ENCODE assay signal across 9 mouse cellular contexts in the genomic region with DNA sequence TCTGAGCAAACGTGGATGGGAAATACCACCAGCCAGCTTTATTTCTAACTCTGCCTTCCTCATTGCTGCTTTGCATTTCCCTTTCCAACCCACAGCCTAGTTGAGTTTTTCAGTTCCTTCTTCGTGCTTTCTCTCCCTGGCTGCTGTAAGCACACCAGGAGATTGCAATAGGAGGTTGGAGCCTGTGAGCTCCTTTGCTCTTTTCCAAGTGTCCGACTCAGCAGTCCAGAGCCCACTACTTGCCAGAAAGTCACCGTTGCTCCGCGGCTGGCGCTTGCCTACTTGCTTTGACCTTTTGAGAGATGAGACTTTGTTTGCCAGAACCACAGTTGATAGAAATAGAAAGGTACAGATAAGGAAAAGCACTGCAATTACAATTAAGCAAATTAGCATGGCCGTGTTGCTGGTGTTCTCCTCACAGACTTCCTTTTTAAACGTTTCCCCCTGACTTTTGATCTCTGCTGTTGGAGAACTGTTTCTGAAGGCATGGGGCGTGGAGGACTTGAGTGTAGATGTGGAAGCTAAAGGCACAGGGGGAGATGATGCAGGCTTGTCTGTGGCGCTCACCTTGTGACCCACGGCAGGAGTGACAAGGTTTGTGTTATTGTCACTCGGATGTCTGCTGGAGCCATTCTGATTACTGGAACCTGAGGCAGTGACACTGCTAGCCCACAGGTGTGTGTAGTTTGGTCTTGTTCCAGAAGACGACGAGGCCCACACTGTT. TPM values are rescaled to one million over a fixed set of nuclear protein-coding genes. Genes with fewer than 3 reads are reported as not detected.
DNase-seq lines count a peak whose midpoint lies in the region; ATAC-seq and TF ChIP-seq lines count a peak whose summit lies in the region.
"Had no signal": no experiment of that assay in that cellular context is flagged by ENCODE, and none has a peak within 500 bp of the region (broad histone marks: within the 10 kb centered on the region; RNA-seq: fewer than 3 reads in every experiment).

No protein-coding gene starts in this region.

- WGBS in forebrain, embryonic 11.5 days, result 85% methylated on average over 15 of the region's 15 CpGs
- 77% methylated on average over 15 of the region's 15 CpGs for WGBS in hindbrain, postnatal 0 days

- DNase-seq in left cerebral cortex, postnatal 36 days (ENCODE audit: low spot score in 2 of 2), result peak; percentile 26 to 33
- no peak for DNase-seq in left cerebral cortex, adult 18-20 months (ENCODE audit: low spot score in 2 of 2)
- DNase-seq in brain, embryonic 14.5 days (ENCODE audit: low read depth), result peak; percentile 5
- peak; percentile 22 to 51 for DNase-seq in heart, postnatal 36 days
- peak; percentile 44 to 50 for DNase-seq in monocyte, adult 2 months (ENCODE audit: low read depth in 1 of 2, low spot score in 2 of 2)
- DNase-seq in forebrain, embryonic 11.5 days (ENCODE audit: low spot score), result no peak
- DNase-seq in embryo, embryonic 10 days (ENCODE audit: low spot score), result no peak
- DNase-seq in hindbrain, postnatal 0 days (ENCODE audit: low spot score), result no peak

- ATAC-seq in forebrain, embryonic 11.5 days (replicated peaks; ENCODE audit: low FRiP score), result no peak
- ATAC-seq in hindbrain, postnatal 0 days, result no peak

- no peak for TF ChIP-seq POLR2A in brain, embryonic 14.5 days (IDR thresholded peaks at IDR 0.05; ENCODE audit: borderline replicate concordance, extremely low read depth, insufficient read depth, insufficient read length, poor library complexity, severe bottlenecking)

- no peak for TF ChIP-seq CTCF in brain, embryonic 14.5 days (IDR thresholded peaks at IDR 0.05; ENCODE audit: borderline replicate concordance, extremely low read depth, insufficient read depth, insufficient read length)
- TF ChIP-seq CTCF in hindbrain, postnatal 0 days (IDR thresholded peaks at IDR 0.05; ENCODE audit: low read depth), result no peak

- no peak overlapping the region for H3K9ac ChIP-seq in forebrain, embryonic 11.5 days (ENCODE audit: low read length)
- no peak overlapping the region for H3K9ac ChIP-seq in hindbrain, postnatal 0 days (replicated peaks; ENCODE audit: low read length)

- H3K4me1 ChIP-seq in forebrain, embryonic 11.5 days (replicated peaks; ENCODE audit: control insufficient read depth, insufficient read depth, low read length), result no peaks in the 10 kb centered on the region
- H3K4me1 ChIP-seq in hindbrain, postnatal 0 days (ENCODE audit: insufficient read depth, low read length), result 0 out of 2 replicates have a peak, but pooled peaks cover 4% of the 10 kb centered on the region

- no peak overlapping the region for H3K4me2 ChIP-seq in forebrain, embryonic 11.5 days (ENCODE audit: low read depth, low read length, severe bottlenecking)
- H3K4me2 ChIP-seq in hindbrain, postnatal 0 days (ENCODE audit: low read depth, low read length), result no peak overlapping the region

- H3K36me3 ChIP-seq in forebrain, embryonic 11.5 days (ENCODE audit: control insufficient read depth, insufficient read depth, low read length), result no peaks in the 10 kb centered on the region
- no peaks in the 10 kb centered on the region for H3K36me3 ChIP-seq in hindbrain, postnatal 0 days (ENCODE audit: insufficient read depth, low read length)

- no peaks in the 10 kb centered on the region for H3K9me3 ChIP-seq in forebrain, embryonic 11.5 days (ENCODE audit: control insufficient read depth, low read length)
- no peaks in the 10 kb centered on the region for H3K9me3 ChIP-seq in hindbrain, postnatal 0 days (ENCODE audit: low read length)

- H3K4me3 ChIP-seq in forebrain, embryonic 11.5 days (ENCODE audit: low read depth, low read length), result no peak overlapping the region
- no peak overlapping the region for H3K4me3 ChIP-seq in hindbrain, postnatal 0 days (ENCODE audit: low read length)
- H3K4me3 ChIP-seq: myocyte had no signal

- H3K27me3 ChIP-seq in forebrain, embryonic 11.5 days (ENCODE audit: control insufficient read depth, insufficient read depth, low read length), result no peaks in the 10 kb centered on the region
- H3K27me3 ChIP-seq in hindbrain, postnatal 0 days (ENCODE audit: insufficient read depth, low read length), result no peaks in the 10 kb centered on the region

- intact Hi-C loops in left cerebral cortex, postnatal 36 days (cut with DNase I), result no loop called here
- intact Hi-C loops in heart, postnatal 36 days (cut with DNase I), result no loop called here

- no peak overlapping the region for H3K27ac ChIP-seq in forebrain, embryonic 11.5 days (ENCODE audit: low read depth, low read length)
- H3K27ac ChIP-seq in hindbrain, postnatal 0 days, result no peak overlapping the region

RNA-seq across cellular contexts. Expression of a gene that starts 3.2 kb away (rescaled TPM):
- total RNA-seq in left cerebral cortex, postnatal 36 days (2021), result not detected
- not detected for total RNA-seq in left cerebral cortex, adult 18-20 months (2021)
- polyA plus RNA-seq in brain, embryonic 14.5 days (2012; rRNA removed), result 0.03 and 0.07 TPM in 2 replicates
- under 1 TPM; 0.11 TPM for total RNA-seq in heart, postnatal 36 days (2021)
- polyA plus RNA-seq in forebrain, embryonic 11.5 days (2014; fragmentation: Nextera tagmentation; extraction: Ambion mirVana), result 0.72 and 1.3 TPM in 2 replicates
- 0.11 and 0.16 TPM in 2 replicates for total RNA-seq in hindbrain, postnatal 0 days (2014; rRNA removed)
- polyA plus RNA-seq in hindbrain, postnatal 0 days (2015; fragmentation: Nextera tagmentation; extraction: Ambion mirVana), result 0.21 and 0.54 TPM in 2 replicates

RNA-seq across cellular contexts. Expression of a gene that starts 3.2 kb away (rescaled TPM):
- 10 to 100 TPM; 13.6 to 18.8 TPM for total RNA-seq in left cerebral cortex, postnatal 36 days (2021)
- total RNA-seq in left cerebral cortex, adult 18-20 months (2021), result 10 to 100 TPM; 14.1 to 20.0 TPM
- polyA plus RNA-seq in brain, embryonic 14.5 days (2012; rRNA removed), result 2.2 and 2.4 TPM in 2 replicates
- 1 to 10 TPM; 3.1 to 3.7 TPM for total RNA-seq in heart, postnatal 36 days (2021)
- polyA plus RNA-seq in forebrain, embryonic 11.5 days (2014; fragmentation: Nextera tagmentation; extraction: Ambion mirVana), result 2.2 and 3.2 TPM in 2 replicates
- total RNA-seq in hindbrain, postnatal 0 days (2014; rRNA removed), result 2.3 and 3.0 TPM in 2 replicates
- 4.5 and 5.9 TPM in 2 replicates for polyA plus RNA-seq in hindbrain, postnatal 0 days (2015; fragmentation: Nextera tagmentation; extraction: Ambion mirVana)

RNA-seq across cellular contexts. Expression of a gene that starts 3.6 kb away (rescaled TPM):
- under 1 TPM; 0.32 to 0.63 TPM for total RNA-seq in left cerebral cortex, postnatal 36 days (2021)
- under 1 TPM; 0.59 to 0.74 TPM for total RNA-seq in left cerebral cortex, adult 18-20 months (2021)
- polyA plus RNA-seq in brain, embryonic 14.5 days (2012; rRNA removed), result 0.82 and 1.0 TPM in 2 replicates
- total RNA-seq in heart, postnatal 36 days (2021), result 1 to 10 TPM in 1 of 2 experiments, under 1 TPM in 1; 0.86 to 2.4 TPM
- polyA plus RNA-seq in forebrain, embryonic 11.5 days (2014; fragmentation: Nextera tagmentation; extraction: Ambion mirVana), result 0.21 and 0.57 TPM in 2 replicates
- not detected in 2 replicates for total RNA-seq in hindbrain, postnatal 0 days (2014; rRNA removed)
- polyA plus RNA-seq in hindbrain, postnatal 0 days (2015; fragmentation: Nextera tagmentation; extraction: Ambion mirVana), result 0.25 and 0.52 TPM in 2 replicates

RNA-seq across cellular contexts. Expression of a gene that starts 23.3 kb away (rescaled TPM):
- 100 to 1,000 TPM; 113 to 132 TPM for total RNA-seq in left cerebral cortex, postnatal 36 days (2021)
- 100 to 1,000 TPM in 1 of 2 experiments, 10 to 100 TPM in 1; 96.8 to 101 TPM for total RNA-seq in left cerebral cortex, adult 18-20 months (2021)
- polyA plus RNA-seq in brain, embryonic 14.5 days (2012; rRNA removed), result 2.3 and 2.5 TPM in 2 replicates
- total RNA-seq in heart, postnatal 36 days (2021), result not detected
- polyA plus RNA-seq in forebrain, embryonic 11.5 days (2014; fragmentation: Nextera tagmentation; extraction: Ambion mirVana), result 0.39 and 1.1 TPM in 2 replicates
- total RNA-seq in hindbrain, postnatal 0 days (2014; rRNA removed), result 21.0 and 27.7 TPM in 2 replicates
- 33.2 and 34.8 TPM in 2 replicates for polyA plus RNA-seq in hindbrain, postnatal 0 days (2015; fragmentation: Nextera tagmentation; extraction: Ambion mirVana)

Comparison
In these comparisons a context has a peak if more than half of its experiments do, and no peak if none do; other contexts are left out.
1. DNase-seq: peak in left cerebral cortex, postnatal 36 days (2 of 2), brain, embryonic 14.5 days (single experiment), heart, postnatal 36 days (2 of 2) and monocyte, adult 2 months (2 of 2); none in left cerebral cortex, adult 18-20 months (0 of 2), forebrain, embryonic 11.5 days (single experiment), embryo, embryonic 10 days (single experiment) and hindbrain, postnatal 0 days (single experiment).